Mouse (Mus musculus) c-Kit-positive CD71-positive TER-119-negative erythroid progenitor cells, embryonic 14.5 days (primary cell): ENCODE results near the gene St3gal3.

Source experiments
- DNase-seq: peaks from one replicate; pipeline ENCODE4 v3.0.0-alpha.2; 2013; ENCODE audit warnings: low read depth

The St3gal3 gene

GRCm38 (mm10) chr4:118134485-118135365, at the start of gene St3gal3:
Gene St3gal3, minus strand, starts transcription at chr4:118134914.
- peak; percentile 83 for DNase-seq

GRCm38 (mm10) chr4:118180301-118181080, 45.8 kb upstream of the St3gal3 start:
- peak; percentile 24 for DNase-seq

- DNase-seq, result peak; percentile 95
Observed at GRCm38 (mm10) chr4:118179467-118180300, 45.0 kb upstream of the St3gal3 start, which contains the start of gene Kdm4a. Gene Kdm4a, minus strand, starts transcription at chr4:118180043.

- peak; percentile 20 for DNase-seq
Observed at GRCm38 (mm10) chr4:118178952-118179466, 44.3 kb upstream of the St3gal3 start.

GRCm38 (mm10) chr4:118172461-118172860, 37.7 kb upstream of the St3gal3 start:
- no peak for DNase-seq

GRCm38 (mm10) chr4:118171006-118171405, 36.3 kb upstream of the St3gal3 start:
- DNase-seq, result peak; percentile 14

GRCm38 (mm10) chr4:118162123-118162522, 27.4 kb upstream of the St3gal3 start:
- DNase-seq, result no peak

GRCm38 (mm10) chr4:118157666-118158065, 23.0 kb upstream of the St3gal3 start:
- DNase-seq, result no peak

GRCm38 (mm10) chr4:118156559-118156958, 21.8 kb upstream of the St3gal3 start:
- DNase-seq, result no peak

GRCm38 (mm10) chr4:118154889-118155288, 20.2 kb upstream of the St3gal3 start:
- no peak for DNase-seq

- DNase-seq, result no peak
Observed at GRCm38 (mm10) chr4:118152020-118152785, 17.5 kb upstream of the St3gal3 start.

GRCm38 (mm10) chr4:118150804-118151203, 16.1 kb upstream of the St3gal3 start:
- no peak for DNase-seq

GRCm38 (mm10) chr4:118149956-118150680, 15.4 kb upstream of the St3gal3 start:
- no peak for DNase-seq

GRCm38 (mm10) chr4:118149055-118149576, 14.4 kb upstream of the St3gal3 start:
- no peak for DNase-seq

GRCm38 (mm10) chr4:118148317-118148687, 13.6 kb upstream of the St3gal3 start:
- no peak for DNase-seq

- no peak for DNase-seq
Observed at GRCm38 (mm10) chr4:118147547-118148316, 13.0 kb upstream of the St3gal3 start.

- no peak for DNase-seq
Observed at GRCm38 (mm10) chr4:118147090-118147489, 12.4 kb upstream of the St3gal3 start.

- no peak for DNase-seq
Observed at GRCm38 (mm10) chr4:118144324-118144723, 9.6 kb upstream of the St3gal3 start.

- no peak for DNase-seq
Observed at GRCm38 (mm10) chr4:118143679-118144078, 9.0 kb upstream of the St3gal3 start.
